Mouse (Mus musculus) liver, postnatal 0 days (tissue): Measurements from ENCODE around the gene Gch1. TPM values are rescaled to one million over a fixed set of nuclear protein-coding genes. Genes with fewer than 3 reads are reported as not detected.

Experiments used
- ATAC-seq: fragments of 200-750 bp; cut with Nextera tagmentation; 2 replicates; pipeline ENCODE4 v1.8.0; 2017; ENCODE audit warnings: mild to moderate bottlenecking, moderate library complexity
- DNase-seq: peaks from one replicate; pipeline ENCODE4 v3.0.0-alpha.2; 2016
- H3K27ac ChIP-seq: fragments of 300-500 bp; sonication (generic); 2 replicates; pipeline ENCODE4 v1.5.1; 2014; ENCODE audit warnings: antibody characterized with exemption, moderate library complexity, mild to moderate bottlenecking, low read depth
- H3K27me3 ChIP-seq: fragments of 300-500 bp; sonication (generic); 2 replicates; pipeline ENCODE4 v1.6.1; 2014; ENCODE audit warnings: low read length, control low read depth, mixed read lengths; ENCODE audit not compliant: insufficient read depth
- H3K36me3 ChIP-seq: fragments of 300-500 bp; sonication (generic); replicated peaks from 2 replicates; pipeline ENCODE4 v1.6.1; 2014; ENCODE audit warnings: mild to moderate bottlenecking, control low read depth, low read length, moderate library complexity, mixed read lengths; ENCODE audit not compliant: insufficient read depth
- H3K4me1 ChIP-seq: fragments of 300-500 bp; sonication (generic); 2 replicates; pipeline ENCODE4 v1.6.1; 2014; ENCODE audit warnings: antibody characterized with exemption, mild to moderate bottlenecking, control low read depth; ENCODE audit not compliant: insufficient read depth
- H3K4me2 ChIP-seq: fragments of 300-500 bp; sonication (generic); 2 replicates; pipeline ENCODE4 v1.6.1; 2014; ENCODE audit warnings: low read depth, mild to moderate bottlenecking, low read length, moderate library complexity, mixed read lengths
- H3K4me3 ChIP-seq: fragments of 300-500 bp; sonication (generic); 2 replicates; pipeline ENCODE4 v1.5.1; 2014; ENCODE audit warnings: low read depth, low read length
- H3K9ac ChIP-seq: fragments of 300-500 bp; sonication (generic); replicated peaks from 2 replicates; pipeline ENCODE4 v1.6.1; 2014; ENCODE audit warnings: mild to moderate bottlenecking, moderate library complexity
- H3K9me3 ChIP-seq: fragments of 300-500 bp; sonication (generic); 2 replicates; pipeline ENCODE4 v1.6.1; 2016; ENCODE audit warnings: mild to moderate bottlenecking, control low read depth, low read length, mixed read lengths
- CTCF ChIP-seq: sonication (generic); IDR thresholded peaks from 2 replicates; pipeline ENCODE4 v1.5.1; 2016; ENCODE audit warnings: antibody characterized with exemption, low read depth
- EP300 ChIP-seq: IDR thresholded peaks from 2 replicates; pipeline ENCODE4 v1.6.1; 2016; ENCODE audit warnings: antibody characterized with exemption, low read depth, mild to moderate bottlenecking
- WGBS: fragments of 180-500 bp; shearing (Covaris S2); extraction: QIAGEN DNeasy Blood & Tissue Kit; methylation state at CpG from one replicate; pipeline ENCODE4 v1.1.7; 2014; ENCODE audit not compliant: insufficient replicate concordance; 5-methylcytosine and 5-hydroxymethylcytosine counted together
- polyA plus RNA-seq: library from polyadenylated mRNA; unstranded; fragments of >200 nt; fragmentation: Nextera tagmentation; extraction: Ambion mirVana; gene quantifications from 2 replicates; pipeline ENCODE4 v1.2.1, GENCODE M21; 2015

The Gch1 gene
- polyA plus RNA-seq, 1 experiment from 2014 or later, result 29.6 TPM

- Histone ChIP-seq H3K4me2 (no peak overlapping the region), H3K4me3 (no peak overlapping the region), H3K9me3 (no peaks in the 10 kb centered on the region), H3K36me3 (peaks cover 14% of the 10 kb centered on the region), H3K9ac (no peak overlapping the region), H3K27ac (no peak overlapping the region), H3K27me3 (no peaks in the 10 kb centered on the region), H3K4me1 (peaks cover 2% of the 10 kb centered on the region; the same call in 1 of the 2 replicates)
- no peak for ATAC-seq
- WGBS, result 47% methylated on average over 4 of the region's 5 CpGs
- TF ChIP-seq CTCF (no peak), EP300 (no peak)
- no peak for DNase-seq
Observed at GRCm38 (mm10) chr14:47161921-47162427, 27.2 kb downstream of the Gch1 start.

GRCm38 (mm10) chr14:47160051-47160640 lies 29.1 kb downstream of the Gch1 start:
- WGBS, result 79% methylated on average over 2 of the region's 2 CpGs
- TF ChIP-seq CTCF, result no peak
- no peak for TF ChIP-seq EP300
- Histone ChIP-seq H3K4me2 (no peak overlapping the region), H3K27ac (no peak overlapping the region), H3K36me3 (peaks cover 17% of the 10 kb centered on the region), H3K9me3 (no peaks in the 10 kb centered on the region), H3K27me3 (no peaks in the 10 kb centered on the region), H3K9ac (no peak overlapping the region), H3K4me3 (no peak overlapping the region), H3K4me1 (peaks cover 2% of the 10 kb centered on the region; the same call in 1 of the 2 replicates)
- DNase-seq, result no peak
- no peak for ATAC-seq

- Histone ChIP-seq H3K4me3 (no peak overlapping the region), H3K4me2 (no peak overlapping the region), H3K36me3 (peaks cover 14% of the 10 kb centered on the region), H3K9ac (no peak overlapping the region), H3K9me3 (no peaks in the 10 kb centered on the region), H3K27me3 (no peaks in the 10 kb centered on the region), H3K4me1 (no peaks in the 10 kb centered on the region), H3K27ac (no peak overlapping the region)
- WGBS, result 81% methylated on average over 3 of the region's 3 CpGs
- TF ChIP-seq CTCF (no peak), EP300 (no peak)
- DNase-seq (no peak), ATAC-seq (no peak)
Observed at GRCm38 (mm10) chr14:47154303-47154702, 34.9 kb downstream of the Gch1 start.

GRCm38 (mm10) chr14:47151306-47151705 lies 37.9 kb downstream of the Gch1 start:
- WGBS, result 85% methylated on average over 6 of the region's 6 CpGs
- H3K9ac ChIP-seq, result no peak overlapping the region
- H3K9me3 ChIP-seq, result no peaks in the 10 kb centered on the region
- no peak overlapping the region for H3K4me2 ChIP-seq
- TF ChIP-seq CTCF (no peak), EP300 (no peak)
- H3K27ac ChIP-seq, result no peak overlapping the region
- no peaks in the 10 kb centered on the region for H3K4me1 ChIP-seq
- H3K4me3 ChIP-seq, result no peak overlapping the region
- no peaks in the 10 kb centered on the region for H3K27me3 ChIP-seq
- ATAC-seq (no peak), DNase-seq (no peak)
- peaks cover 6% of the 10 kb centered on the region; the same call in 1 of the 2 replicates for H3K36me3 ChIP-seq

GRCm38 (mm10) chr14:47144326-47144725 lies 44.9 kb downstream of the Gch1 start:
- no peak for ATAC-seq
- 85% methylated on average over 5 of the region's 5 CpGs for WGBS

GRCm38 (mm10) chr14:47138853-47139252 lies 50.4 kb downstream of the Gch1 start:
- no peak for DNase-seq
- H3K9ac ChIP-seq, result no peak overlapping the region
- H3K27me3 ChIP-seq, result no peaks in the 10 kb centered on the region
- 20% methylated on average over 3 of the region's 3 CpGs for WGBS
- no peak overlapping the region for H3K27ac ChIP-seq
- no peaks in the 10 kb centered on the region for H3K4me1 ChIP-seq
- H3K4me3 ChIP-seq, result no peak overlapping the region
- H3K9me3 ChIP-seq, result no peaks in the 10 kb centered on the region
- no peak overlapping the region for H3K4me2 ChIP-seq
- no peaks in the 10 kb centered on the region for H3K36me3 ChIP-seq
- TF ChIP-seq CTCF (no peak), EP300 (no peak)
- ATAC-seq, result no peak

More at GRCm38 (mm10) chr14:47144326-47144725, 44.9 kb downstream of the Gch1 start:
- no peak for TF ChIP-seq EP300
- no peak for TF ChIP-seq CTCF
- no peaks in the 10 kb centered on the region for H3K27me3 ChIP-seq
- H3K9ac ChIP-seq, result no peak overlapping the region
- no peaks in the 10 kb centered on the region for H3K9me3 ChIP-seq
- DNase-seq, result no peak
- H3K4me3 ChIP-seq, result no peak overlapping the region
- no peaks in the 10 kb centered on the region for H3K36me3 ChIP-seq
- no peak overlapping the region for H3K27ac ChIP-seq
- no peaks in the 10 kb centered on the region for H3K4me1 ChIP-seq
- no peak overlapping the region for H3K4me2 ChIP-seq
